Mouse (Mus musculus): Measurements from ENCODE around the gene Nmt1.

DNA sequence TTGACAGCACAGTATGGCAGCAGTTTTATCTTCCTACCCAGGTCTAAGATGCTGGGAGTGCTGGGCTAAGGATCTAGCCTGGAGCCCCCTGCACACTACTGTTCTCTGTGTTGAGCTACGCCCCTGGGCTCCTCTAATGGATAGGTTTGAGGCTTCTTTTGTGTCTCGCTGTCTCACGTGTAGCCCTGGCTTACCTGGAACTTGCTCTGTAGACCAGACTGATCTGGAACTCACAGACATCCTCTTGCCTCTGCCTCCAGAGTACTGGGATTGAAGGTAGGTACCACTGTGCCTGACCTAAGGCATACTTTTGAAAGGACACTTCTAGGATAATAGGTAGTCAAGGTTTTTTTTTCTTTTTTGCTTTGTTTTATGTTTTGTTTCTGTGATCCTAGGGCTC is 16.0 kb downstream of the Nmt1 start:
- TF ChIP-seq CTCF (IDR thresholded peaks at IDR 0.05), result no peak
- TF ChIP-seq EP300 (IDR thresholded peaks at IDR 0.05), result no peak
